Mouse (Mus musculus) liver, embryonic 14.5 days (tissue): ENCODE measurements at regions not wholly inside any gene's neighbourhood (a gene's known extent, or its start where the extent isn't known, plus 50 kb on each side); places are given as distances from the start of the nearest gene placed in this dataset.

Experiments
- ATAC-seq: fragments of 200-750 bp; cut with Nextera tagmentation; 2 replicates; pipeline ENCODE4 v1.8.0; 2017; ENCODE audit warnings: moderate number of reproducible peaks, mild to moderate bottlenecking, moderate library complexity; ENCODE audit not compliant: insufficient read depth
- DNase-seq, 3 experiments: peaks; one replicate each; pipeline ENCODE4 v3.0.0-alpha.2; 2012 to 2013; ENCODE audit warnings: low read depth in 3 of 3, low spot score in 3 of 3
- H3K27ac ChIP-seq: fragments of 300-500 bp; sonication (generic); 2 replicates; pipeline ENCODE4 v1.5.1; 2014; ENCODE audit warnings: moderate library complexity, mild to moderate bottlenecking, control low read depth, inconsistent platforms
- H3K27me3 ChIP-seq: fragments of 300-500 bp; sonication (generic); 2 replicates; pipeline ENCODE4 v1.6.1; 2014; ENCODE audit warnings: mild to moderate bottlenecking, low read length, moderate library complexity; ENCODE audit not compliant: control insufficient read depth, insufficient read depth
- H3K36me3 ChIP-seq: fragments of 300-500 bp; sonication (generic); replicated peaks from 2 replicates; pipeline ENCODE4 v1.6.1; 2014; ENCODE audit warnings: low read depth; ENCODE audit not compliant: control insufficient read depth, insufficient read depth
- H3K4me1 ChIP-seq, 2 experiments: fragments of 200-500 bp in 1 of 2; fragments of 300-500 bp in 1 of 2; sonication (generic) in 1 of 2; replicated peaks; 2 replicates each; pipeline ENCODE4 v1.6.1; 2012 to 2014; ENCODE audit warnings: antibody characterized with exemption in 1 of 2, inconsistent platforms in 1 of 2, low read length in 1 of 2; ENCODE audit not compliant: control insufficient read depth in 2 of 2, insufficient read depth in 2 of 2
- H3K4me2 ChIP-seq: fragments of 300-500 bp; sonication (generic); 2 replicates; pipeline ENCODE4 v1.6.1; 2014; ENCODE audit warnings: low read depth, mild to moderate bottlenecking, control low read depth, moderate library complexity
- H3K4me3 ChIP-seq, 2 experiments: fragments of 200-500 bp in 1 of 2; fragments of 300-500 bp in 1 of 2; sonication (generic) in 1 of 2; 2 replicates each; pipeline ENCODE4 v1.5.1; 2012 to 2014; ENCODE audit warnings: low read depth in 2 of 2, low read length in 2 of 2, mild to moderate bottlenecking in 2 of 2, control low read depth in 1 of 2, inconsistent platforms in 1 of 2, moderate library complexity in 1 of 2; ENCODE audit not compliant: insufficient read depth in 1 of 2
- H3K9ac ChIP-seq: fragments of 300-500 bp; sonication (generic); replicated peaks from 2 replicates; pipeline ENCODE4 v1.6.1; 2014; ENCODE audit warnings: mild to moderate bottlenecking, control low read depth, moderate library complexity
- H3K9me3 ChIP-seq: fragments of 300-500 bp; sonication (generic); 2 replicates; pipeline ENCODE4 v1.6.1; 2016; ENCODE audit warnings: low read length, mixed read lengths; ENCODE audit not compliant: control insufficient read depth
- CTCF ChIP-seq: IDR thresholded peaks from 2 replicates; pipeline ENCODE4 v1.5.1; 2016; ENCODE audit warnings: antibody characterized with exemption, low read depth, control low read depth
- EP300 ChIP-seq: IDR thresholded peaks from 2 replicates; pipeline ENCODE4 v1.6.1; 2016; ENCODE audit warnings: antibody characterized with exemption, low read depth
- WGBS: fragments of 180-500 bp; shearing (Covaris S2); extraction: QIAGEN DNeasy Blood & Tissue Kit; methylation state at CpG from one replicate; pipeline ENCODE4 v1.1.7; 2014; ENCODE audit not compliant: insufficient replicate concordance; 5-methylcytosine and 5-hydroxymethylcytosine counted together

DNA sequence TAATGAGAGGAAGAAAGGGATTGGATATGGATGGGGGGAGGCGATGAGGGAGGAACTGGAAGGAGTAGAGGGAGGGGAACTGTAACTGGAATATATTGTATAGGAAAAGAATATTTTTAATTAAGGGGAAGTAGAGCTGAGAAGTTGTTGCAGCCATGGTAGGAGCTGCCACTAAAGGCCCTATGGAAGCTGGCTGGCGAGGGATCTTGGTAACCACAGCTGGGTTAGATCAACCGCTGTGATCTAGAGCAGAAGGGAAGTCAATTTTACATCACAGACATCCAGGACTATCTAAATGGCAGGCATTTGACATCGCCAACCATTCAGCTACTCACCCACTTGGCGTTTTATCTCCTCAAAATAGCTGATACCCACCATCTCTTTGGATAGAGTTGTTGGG, 168.8 kb upstream of the Ap5m1 start:
- no peaks in the 10 kb centered on the region for H3K4me1 ChIP-seq
- TF ChIP-seq EP300 (no peak), CTCF (no peak)
- no peak for DNase-seq
- ATAC-seq: no peak
- no peak overlapping the region for H3K9ac ChIP-seq
- WGBS: 51% methylated on average over 5 of the region's 5 CpGs
- H3K9me3 ChIP-seq: no peaks in the 10 kb centered on the region
- H3K4me2 ChIP-seq: no peak overlapping the region
- H3K27ac ChIP-seq: no peak overlapping the region
- H3K36me3 ChIP-seq: no peaks in the 10 kb centered on the region
- no peak overlapping the region for H3K4me3 ChIP-seq
- no peaks in the 10 kb centered on the region for H3K27me3 ChIP-seq

DNA sequence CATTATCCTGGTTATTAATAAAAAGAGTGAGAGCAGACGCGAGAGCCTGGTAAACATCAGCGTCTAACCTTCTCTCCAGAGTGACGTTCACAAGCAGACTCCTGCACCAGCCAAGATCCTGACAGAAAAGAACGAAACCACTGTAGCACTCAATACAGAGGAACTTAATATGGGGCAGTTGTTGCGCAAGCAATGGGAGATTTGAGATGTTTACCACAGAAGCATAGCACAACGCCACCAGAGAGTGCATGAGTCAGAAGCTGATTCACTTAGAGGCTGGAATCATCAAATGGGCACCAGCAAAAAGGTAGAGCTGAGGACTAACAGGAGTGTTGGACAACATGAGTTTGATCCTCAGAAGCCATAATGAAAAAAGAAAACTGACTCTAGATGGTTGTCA, 169.7 kb upstream of the Ap5m1 start:
- H3K27me3 ChIP-seq: no peaks in the 10 kb centered on the region
- peak in 1 of 3 experiments; percentile 6 for DNase-seq
- no peak overlapping the region for H3K27ac ChIP-seq
- no peak overlapping the region for H3K4me3 ChIP-seq
- no peak overlapping the region for H3K4me2 ChIP-seq
- TF ChIP-seq EP300 (no peak), CTCF (no peak)
- H3K9ac ChIP-seq: no peak overlapping the region
- H3K9me3 ChIP-seq: no peaks in the 10 kb centered on the region
- H3K4me1 ChIP-seq: no peaks in the 10 kb centered on the region
- no peaks in the 10 kb centered on the region for H3K36me3 ChIP-seq
- 51% methylated on average over 7 of the region's 7 CpGs for WGBS
- ATAC-seq: no peak

DNA sequence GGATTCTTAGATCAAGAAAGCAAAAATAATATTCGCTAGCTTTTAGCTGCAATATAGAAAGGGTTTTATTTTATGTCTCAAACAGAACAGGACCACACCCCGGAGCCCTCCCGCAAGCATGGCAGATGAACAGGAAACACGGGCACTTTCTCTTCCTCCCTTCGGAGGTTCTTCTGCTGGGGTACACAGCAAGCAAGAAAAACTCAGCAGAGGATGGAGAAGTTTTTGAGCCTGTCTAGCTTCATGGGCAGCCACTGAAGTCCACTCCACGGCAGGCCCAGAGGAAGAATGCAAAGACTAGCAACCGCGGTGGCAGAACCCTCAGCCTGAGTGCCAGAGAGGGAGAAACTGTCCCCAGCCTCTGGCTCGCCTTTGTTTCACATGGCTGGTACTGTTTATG, 174.7 kb upstream of the Ap5m1 start:
- no peak for DNase-seq
- H3K9ac ChIP-seq: no peak overlapping the region
- 58% methylated on average over 9 of the region's 9 CpGs for WGBS

DNA sequence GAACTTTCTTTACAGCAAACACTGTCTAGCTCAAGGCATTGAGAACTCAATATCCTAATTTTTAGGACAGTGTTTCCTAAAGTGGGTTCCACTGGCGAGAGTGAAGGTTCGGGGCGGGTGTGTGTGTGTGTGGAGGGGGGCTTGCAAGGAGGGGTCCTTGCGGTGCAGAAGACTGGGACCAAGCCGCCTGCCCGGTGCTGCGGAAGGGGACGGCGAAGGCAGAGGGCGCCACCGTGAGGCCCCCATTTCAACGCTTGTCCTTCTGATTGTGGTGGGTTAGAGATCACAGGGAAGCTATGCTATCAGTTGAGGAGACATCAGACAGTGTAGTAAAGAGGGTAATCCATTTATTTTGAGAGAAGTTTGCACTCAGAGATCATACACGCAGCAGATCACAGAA, 176.9 kb upstream of the Ap5m1 start:
- H3K4me1 ChIP-seq: no peaks in the 10 kb centered on the region
- no peak overlapping the region for H3K27ac ChIP-seq
- WGBS: 5% methylated on average over 13 of the region's 13 CpGs
- DNase-seq: no peak
- no peak overlapping the region for H3K4me3 ChIP-seq
- H3K27me3 ChIP-seq: no peaks in the 10 kb centered on the region
- no peak for ATAC-seq
- H3K9ac ChIP-seq: no peak overlapping the region
- H3K36me3 ChIP-seq: no peaks in the 10 kb centered on the region
- no peaks in the 10 kb centered on the region for H3K9me3 ChIP-seq
- no peak overlapping the region for H3K4me2 ChIP-seq
- TF ChIP-seq EP300 (no peak), CTCF (peak; percentile 47)

More for the DNA sequence above, 174.7 kb upstream of the Ap5m1 start:
- Histone ChIP-seq H3K36me3 (no peaks in the 10 kb centered on the region), H3K27ac (no peak overlapping the region), H3K4me1 (no peaks in the 10 kb centered on the region), H3K9me3 (no peaks in the 10 kb centered on the region), H3K4me2 (no peak overlapping the region), H3K27me3 (no peaks in the 10 kb centered on the region), H3K4me3 (no peak overlapping the region)
- no peak for ATAC-seq
- TF ChIP-seq CTCF: no peak
- TF ChIP-seq EP300: no peak

DNA sequence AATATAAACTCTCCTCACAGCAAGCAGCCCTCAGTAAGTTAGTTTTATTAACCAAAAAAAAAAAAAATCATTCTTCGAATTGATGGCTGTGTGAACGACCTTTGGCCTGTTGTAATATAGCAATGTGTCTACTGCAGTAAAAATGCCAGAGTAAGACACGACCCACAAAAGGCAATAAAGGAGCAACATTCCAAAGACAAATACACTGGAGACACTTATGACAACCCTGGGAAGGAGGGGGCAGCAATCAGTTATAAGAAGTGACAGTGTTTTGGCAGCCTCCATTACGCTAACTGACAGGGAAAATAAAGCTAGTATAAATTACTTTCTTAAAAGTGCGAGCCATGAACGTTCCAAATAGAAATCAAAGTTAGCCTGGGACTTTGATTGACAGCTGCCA, 185.9 kb upstream of the Ap5m1 start:
- DNase-seq (no peak), ATAC-seq (no peak)
- 54% methylated on average over 6 of the region's 6 CpGs for WGBS
- H3K9me3 ChIP-seq: no peaks in the 10 kb centered on the region
- H3K27ac ChIP-seq: no peak overlapping the region
- no peaks in the 10 kb centered on the region for H3K27me3 ChIP-seq
- TF ChIP-seq CTCF (no peak), EP300 (no peak)
- no peak overlapping the region for H3K9ac ChIP-seq
- no peaks in the 10 kb centered on the region for H3K4me1 ChIP-seq
- no peak overlapping the region for H3K4me3 ChIP-seq
- H3K4me2 ChIP-seq: no peak overlapping the region
- H3K36me3 ChIP-seq: no peaks in the 10 kb centered on the region
